Mouse (Mus musculus) bone marrow, adult 2 months (tissue): ENCODE results near the gene Gamt. TPM values are rescaled to one million over a fixed set of nuclear protein-coding genes. Genes with fewer than 3 reads are reported as not detected.
A peak's percentile ranks its signal among the peaks of the same experiment; 100 is the strongest.
"Not testable (repeated sequence)": the region's sequence is repeated elsewhere in the genome, so short reads cannot be mapped to it uniquely, and the experiment has no call there.

Experiments used
- H3K27ac ChIP-seq: fragments of 200-500 bp; 2 replicates; pipeline ENCODE4 v1.5.1; 2012; ENCODE audit warnings: low read depth, mild to moderate bottlenecking, control low read depth, inconsistent platforms, low read length; ENCODE audit not compliant: control insufficient read depth, poor library complexity, insufficient read depth
- H3K4me1 ChIP-seq: fragments of 200-500 bp; 2 replicates; pipeline ENCODE4 v1.6.1; 2011; ENCODE audit warnings: low read length; ENCODE audit not compliant: control insufficient read depth, insufficient read depth
- H3K4me3 ChIP-seq: fragments of 200-500 bp; replicated peaks from 2 replicates; pipeline ENCODE3; 2011; ENCODE audit warnings: mild to moderate bottlenecking, low read depth, low read length, control low read depth; ENCODE audit not compliant: control insufficient read depth
- CTCF ChIP-seq: fragments of 200-500 bp; IDR thresholded peaks from 2 replicates; pipeline ENCODE4 v1.5.1; 2011; ENCODE audit warnings: low read length, control low read depth; ENCODE audit not compliant: control insufficient read depth, insufficient read depth
- POLR2A ChIP-seq: fragments of 200-500 bp; IDR thresholded peaks from 2 replicates; pipeline ENCODE4 v1.6.1; 2011; ENCODE audit warnings: low read depth, mild to moderate bottlenecking, control low read depth, low read length, borderline replicate concordance; ENCODE audit not compliant: control insufficient read depth
- WGBS: fragments of 180-500 bp; shearing (Covaris S2); methylation state at CpG from one replicate; pipeline ENCODE4 v1.1.7; 2018; 5-methylcytosine and 5-hydroxymethylcytosine counted together
- polyA plus RNA-seq: library from polyadenylated mRNA; stranded (reverse); fragments of >200 nt; gene quantifications from 2 replicates; pipeline ENCODE4 v1.2.4, GENCODE M21; 2011; ENCODE audit warnings: low replicate concordance; ENCODE audit not compliant: missing spikeins, insufficient read depth, insufficient read length

The Gamt gene
- polyA plus RNA-seq, 1 experiment, result 5.8 TPM

GRCm38 (mm10) chr10:80220676-80221075, 40.1 kb downstream of the Gamt start:
- no peak overlapping the region for H3K4me3 ChIP-seq
- WGBS, result 67% methylated on average over 9 of the region's 9 CpGs
- no peak overlapping the region for H3K27ac ChIP-seq
- TF ChIP-seq POLR2A (no peak), CTCF (no peak)
- H3K4me1 ChIP-seq, result peaks cover 2% of the 10 kb centered on the region; the same call in 1 of the 2 replicates

- Histone ChIP-seq H3K27ac (0 out of 2 replicates have a peak overlapping the region, but pooled peaks have one; percentile 15), H3K4me3 (no peak overlapping the region), H3K4me1 (peaks cover 2% of the 10 kb centered on the region; the same call in 1 of the 2 replicates)
- TF ChIP-seq POLR2A (no peak), CTCF (no peak)
- 45% methylated on average over 16 of the region's 16 CpGs for WGBS
Observed at GRCm38 (mm10) chr10:80215048-80215772, 45.6 kb downstream of the Gamt start.

DNA sequence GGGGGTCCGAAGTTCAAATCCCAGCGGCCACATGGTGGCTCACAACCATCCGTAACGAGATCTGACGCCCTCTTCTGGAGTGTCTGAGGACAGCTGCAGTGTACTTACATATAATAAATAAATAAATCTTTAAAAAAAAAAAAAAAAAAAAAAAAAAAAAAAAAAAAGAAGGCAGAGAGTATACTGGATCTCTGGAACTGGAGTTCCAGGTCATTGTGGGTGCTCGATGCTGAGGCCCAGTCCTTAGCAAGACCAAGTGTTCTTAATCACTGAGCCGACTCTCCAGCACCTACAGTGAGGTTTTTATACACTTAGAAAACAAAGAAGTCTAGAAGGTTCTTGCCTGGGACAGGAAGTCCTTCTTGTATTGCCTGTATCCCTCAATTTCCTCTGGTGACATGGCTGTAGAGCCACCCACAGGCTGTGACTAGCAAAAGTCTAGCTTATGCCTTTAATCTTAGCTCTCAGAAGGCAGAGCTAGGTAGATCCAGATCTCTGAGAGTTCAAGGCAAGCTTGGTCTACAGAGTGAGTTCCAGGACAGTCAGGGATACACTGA, 49.2 kb downstream of the Gamt start:
- H3K4me1 ChIP-seq, H3K27ac ChIP-seq, H3K4me3 ChIP-seq: not testable (repeated sequence)
- 58% methylated on average over 7 of the region's 7 CpGs for WGBS

- 85% methylated on average over 24 of the region's 24 CpGs for WGBS
- TF ChIP-seq POLR2A, result no peak
- no peak for TF ChIP-seq CTCF
- Histone ChIP-seq H3K4me1 (no peaks in the 10 kb centered on the region; the same call in 1 of the 2 replicates), H3K4me3 (no peak overlapping the region), H3K27ac (no peak overlapping the region)
Observed at GRCm38 (mm10) chr10:80208841-80209371, 51.9 kb downstream of the Gamt start.

- H3K27ac ChIP-seq, result no peak overlapping the region
- TF ChIP-seq POLR2A (no peak), CTCF (no peak)
- 82% methylated on average over 4 of the region's 4 CpGs for WGBS
- H3K4me3 ChIP-seq, result no peak overlapping the region
- no peaks in the 10 kb centered on the region; the same call in 1 of the 2 replicates for H3K4me1 ChIP-seq
Observed at GRCm38 (mm10) chr10:80208248-80208647, 52.6 kb downstream of the Gamt start.

Other genes starting within 250 kb of the Gamt start
- 111 and 291 TPM in 2 replicates for gene Arhgap45, start 244.4 kb downstream of the Gamt start, polyA plus RNA-seq
- gene Polr2e, start 221.2 kb downstream of the Gamt start, polyA plus RNA-seq, result 35.6 and 44.5 TPM in 2 replicates
- gene Gpx4, start 213.8 kb downstream of the Gamt start, polyA plus RNA-seq, result 948 and 2,392 TPM in 2 replicates
- gene Sbno2, start 155.4 kb downstream of the Gamt start, polyA plus RNA-seq, result 37.6 and 83.8 TPM in 2 replicates
- gene Stk11, start 145.2 kb downstream of the Gamt start, polyA plus RNA-seq, result 197 and 344 TPM in 2 replicates
- 131 and 178 TPM in 2 replicates for gene Atp5d, start 122.4 kb downstream of the Gamt start, polyA plus RNA-seq
- 3.4 and 3.7 TPM in 2 replicates for gene Cbarp, start 120.2 kb downstream of the Gamt start, polyA plus RNA-seq
- gene Midn, start 112.7 kb downstream of the Gamt start, polyA plus RNA-seq, result 36.0 and 53.2 TPM in 2 replicates
- 200 and 277 TPM in 2 replicates for gene Cirbp, start 95.0 kb downstream of the Gamt start, polyA plus RNA-seq
- 8.8 and 23.7 TPM in 2 replicates for gene 1600002K03Rik, start 88.1 kb downstream of the Gamt start, polyA plus RNA-seq
- 0.70 TPM in 1 of 2 replicates, not detected in the other for gene Efna2, start 81.5 kb downstream of the Gamt start, polyA plus RNA-seq
- gene Mum1, start 34.6 kb downstream of the Gamt start, polyA plus RNA-seq, result 64.4 and 77.5 TPM in 2 replicates
- gene Ndufs7, start 11.9 kb downstream of the Gamt start, polyA plus RNA-seq, result 72.4 and 80.0 TPM in 2 replicates
- gene Dazap1, start 474 bp upstream of the Gamt start, polyA plus RNA-seq, result 75.7 and 150 TPM in 2 replicates
- 1,765 and 2,445 TPM in 2 replicates for gene Rps15, start 31.4 kb upstream of the Gamt start, polyA plus RNA-seq
- 0.17 TPM in 1 of 2 replicates, not detected in the other for gene Apc2, start 35.0 kb upstream of the Gamt start, polyA plus RNA-seq
- gene 2310011J03Rik, start 59.5 kb upstream of the Gamt start, polyA plus RNA-seq, result 40.8 and 52.1 TPM in 2 replicates
- 1.4 TPM in 1 of 2 replicates, not detected in the other for gene Pcsk4, start 68.5 kb upstream of the Gamt start, polyA plus RNA-seq
- 4.2 and 6.5 TPM in 2 replicates for gene Reep6, start 68.9 kb upstream of the Gamt start, polyA plus RNA-seq
- 3.0 and 8.6 TPM in 2 replicates for gene Adamtsl5, start 87.4 kb upstream of the Gamt start, polyA plus RNA-seq
- gene Plk5, start 95.4 kb upstream of the Gamt start, polyA plus RNA-seq, result 2.2 TPM in 1 of 2 replicates, not detected in the other
- gene Mex3d, start 126.6 kb upstream of the Gamt start, polyA plus RNA-seq, result 1.4 and 1.7 TPM in 2 replicates
- 53.0 and 82.0 TPM in 2 replicates for gene Mbd3, start 138.5 kb upstream of the Gamt start, polyA plus RNA-seq
- 190 and 222 TPM in 2 replicates for gene Uqcr11, start 145.8 kb upstream of the Gamt start, polyA plus RNA-seq
- 70.7 and 138 TPM in 2 replicates for gene Tcf3, start 172.6 kb upstream of the Gamt start, polyA plus RNA-seq
- not detected in 2 replicates for gene Onecut3, start 233.8 kb upstream of the Gamt start, polyA plus RNA-seq